Mouse (Mus musculus): ENCODE measurements around the gene Ssr4.

DNA sequence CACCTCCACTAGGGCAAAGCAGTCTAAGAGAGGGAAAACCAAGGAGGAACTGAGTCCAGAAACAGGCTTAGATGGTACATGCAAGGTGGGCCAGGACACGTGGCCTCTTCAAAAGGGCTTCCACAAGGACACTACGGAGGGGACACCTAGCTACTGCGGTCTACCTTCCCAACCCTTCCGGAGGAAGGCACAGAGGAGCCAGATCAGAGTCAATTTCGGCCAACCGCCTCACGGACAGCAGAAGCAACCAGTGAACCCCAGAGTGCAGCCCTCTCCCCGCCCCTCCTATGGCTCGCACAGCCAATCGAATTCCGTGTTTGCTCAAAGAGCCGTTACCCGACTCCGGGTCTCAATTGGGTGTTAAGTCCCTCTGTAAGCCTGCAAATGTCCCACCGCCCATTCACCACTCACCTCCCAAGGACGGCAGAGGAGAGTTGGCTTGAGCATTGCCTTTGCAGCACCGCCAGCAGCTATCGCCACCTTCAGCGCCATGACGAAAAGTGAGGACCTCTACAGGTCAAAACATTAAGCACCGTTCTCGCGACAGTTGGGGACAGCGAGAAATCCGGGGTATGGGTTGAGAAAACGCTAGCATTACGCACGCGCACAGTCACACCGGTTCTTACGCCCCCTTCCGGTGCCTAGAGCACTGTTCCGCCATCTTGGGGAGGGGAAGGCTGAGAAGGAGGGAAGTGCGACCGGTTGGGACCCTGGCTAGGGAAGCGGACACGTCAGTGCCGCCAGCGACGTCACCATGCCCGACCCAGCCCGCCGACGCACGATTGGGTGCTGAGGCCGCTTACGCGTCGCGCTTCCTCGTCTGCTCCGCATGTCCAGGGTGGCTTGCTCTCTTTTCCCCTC, at the start of gene Ssr4, which contains the start of gene Idh3g:
- TF ChIP-seq EP300 (optimal IDR thresholded peaks at IDR 0.05) (peak; percentile 96), CTCF (IDR thresholded peaks at IDR 0.05; ENCODE audit: low read depth) (peak; percentile 67)

All from stomach, postnatal 0 days (tissue).